Mouse (Mus musculus): ENCODE measurements around the gene Gpr1.
"Not testable (repeated sequence)": the region's sequence is repeated elsewhere in the genome, so short reads cannot be mapped to it uniquely, and the experiment has no call there.

The Gpr1 gene

GRCm38 (mm10) chr1:63180122-63180521 is 34.2 kb downstream of the Gpr1 start:
- DNase-seq (ENCODE audit: low spot score): no peak

- DNase-seq (ENCODE audit: low spot score): no peak
Measured at GRCm38 (mm10) chr1:63178308-63178707, 36.0 kb downstream of the Gpr1 start.

GRCm38 (mm10) chr1:63176604-63177421 is 37.5 kb downstream of the Gpr1 start, which contains the start of the genes Eef1b2 and Ndufs1:
Gene Eef1b2 (plus strand): TSS chr1:63176825.
Gene Ndufs1 (minus strand): TSS chr1:63176833.
- peak; percentile 88 for DNase-seq (ENCODE audit: low spot score)

GRCm38 (mm10) chr1:63176259-63176603 is 38.1 kb downstream of the Gpr1 start:
- no peak for DNase-seq (ENCODE audit: low spot score)

- DNase-seq (ENCODE audit: low spot score): peak; percentile 22
Measured at GRCm38 (mm10) chr1:63175853-63176252, 38.5 kb downstream of the Gpr1 start.

GRCm38 (mm10) chr1:63168638-63169037 is 45.7 kb downstream of the Gpr1 start:
- no peak for DNase-seq (ENCODE audit: low spot score)

- no peak for DNase-seq (ENCODE audit: low spot score)
Measured at GRCm38 (mm10) chr1:63140231-63140630, 74.1 kb downstream of the Gpr1 start.

GRCm38 (mm10) chr1:63138586-63138985 is 75.8 kb downstream of the Gpr1 start:
- DNase-seq (ENCODE audit: low spot score): not testable (repeated sequence)

- DNase-seq (ENCODE audit: low spot score): no peak
Measured at GRCm38 (mm10) chr1:63137971-63138370, 76.4 kb downstream of the Gpr1 start.

GRCm38 (mm10) chr1:63134530-63134929 is 79.8 kb downstream of the Gpr1 start:
- DNase-seq (ENCODE audit: low spot score): no peak

Data from spleen, adult 12 weeks (tissue).